Mouse (Mus musculus): ENCODE measurements around the gene Syngr3. TPM values are rescaled to one million over a fixed set of nuclear protein-coding genes. Genes with fewer than 3 reads are reported as not detected.

Syngr3 gene
- total and polyA plus RNA-seq, 3 experiments: 0.15 to 0.68 TPM; not detected in 1

DNA sequence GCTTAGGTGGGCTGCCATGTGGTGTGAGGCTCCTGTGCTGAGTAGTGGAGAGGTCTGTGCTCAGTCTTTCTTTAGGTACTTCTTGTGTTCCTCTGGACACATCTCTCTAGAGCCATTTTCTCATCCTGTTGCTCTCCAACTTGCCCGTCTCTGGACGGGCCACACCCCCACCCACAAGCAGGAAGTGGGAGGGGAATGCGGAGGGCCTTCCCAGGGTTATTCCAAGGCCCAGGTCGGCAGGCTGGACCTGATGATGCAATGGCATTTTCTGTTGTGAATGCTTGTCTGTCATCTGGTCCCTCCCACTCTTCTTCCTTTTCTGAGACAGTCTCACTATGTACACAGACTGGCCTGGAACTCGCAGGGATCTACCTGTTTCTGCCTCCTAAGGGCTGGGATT is 17.6 kb downstream of the Syngr3 start:
- TF ChIP-seq MAX (IDR thresholded peaks at IDR 0.05; ENCODE audit: low read length): no peak
- no peak for TF ChIP-seq MYC (IDR thresholded peaks at IDR 0.05; ENCODE audit: low read depth, low read length)
- TF ChIP-seq ETS1 (IDR thresholded peaks at IDR 0.05; ENCODE audit: low read depth, low read length): 0 out of 2 replicates have a peak, but pooled peaks have one; percentile 17
- TF ChIP-seq ELF1 (IDR thresholded peaks at IDR 0.05; ENCODE audit: low read depth, low read length): 0 out of 2 replicates have a peak, but pooled peaks have one; percentile 29
- no peaks in the 10 kb centered on the region for H3K27me3 ChIP-seq (ENCODE audit: control insufficient read depth in 1 of 2, insufficient read depth in 2 of 2, low read length in 2 of 2)
- peaks cover 0 to 26% of the 10 kb centered on the region in 2 experiments; a peak in 3 of 4 replicates for H3K4me1 ChIP-seq (ENCODE audit: control insufficient read depth in 1 of 2, insufficient read depth in 2 of 2, low read length in 2 of 2)
- DNase-seq (ENCODE audit: low read depth, low spot score): no peak
- H3K9me3 ChIP-seq (replicated peaks; ENCODE audit: insufficient read depth, low read length): no peaks in the 10 kb centered on the region
- peaks cover 51% of the 10 kb centered on the region for H3K79me2 ChIP-seq (ENCODE audit: control insufficient read depth, insufficient read depth, low read length, poor library complexity)
- peak overlapping the region; percentile 14; the same call in 1 of the 2 replicates for H3K27ac ChIP-seq (ENCODE audit: control insufficient read depth, low read depth, low read length)
- peaks cover 3 to 14% of the 10 kb centered on the region in 2 experiments; a peak in 3 of 4 replicates for H3K36me3 ChIP-seq (ENCODE audit: control insufficient read depth in 1 of 2, insufficient read depth in 2 of 2, low read length in 2 of 2)
- peak overlapping the region; percentile 31 for H3K9ac ChIP-seq (ENCODE audit: control insufficient read depth, low read depth, low read length, poor library complexity, severe bottlenecking)
- no peak overlapping the region for H3K4me3 ChIP-seq (ENCODE audit: control insufficient read depth in 1 of 2, insufficient read depth in 1 of 2, low read depth in 2 of 2, low read length in 2 of 2)

DNA sequence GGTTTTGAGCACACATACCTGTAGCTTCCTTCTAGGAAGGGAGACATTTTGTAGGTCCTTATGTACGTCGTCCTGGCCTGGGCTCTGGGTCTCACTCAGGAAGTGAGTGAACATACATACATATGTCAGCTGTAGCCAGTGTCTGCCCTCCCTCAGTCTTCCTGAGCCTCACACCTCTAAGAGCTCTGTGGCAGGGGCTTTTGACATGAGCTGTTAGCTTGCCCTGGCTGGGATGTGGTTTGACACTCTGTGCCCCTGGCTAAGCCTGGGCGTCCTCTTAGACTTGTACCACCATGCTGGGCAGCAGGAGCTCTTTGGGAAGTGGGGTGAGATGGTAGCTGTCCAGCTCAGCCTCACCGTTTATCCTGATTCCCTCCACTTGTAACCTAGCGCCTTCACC is 18.4 kb downstream of the Syngr3 start:
- Histone ChIP-seq H3K79me2 (ENCODE audit: control insufficient read depth, insufficient read depth, low read length, poor library complexity) (peaks cover 51% of the 10 kb centered on the region), H3K4me3 (ENCODE audit: control insufficient read depth in 1 of 2, insufficient read depth in 1 of 2, low read depth in 2 of 2, low read length in 2 of 2) (no peak overlapping the region; a peak in 1 of 4 replicates), H3K27ac (ENCODE audit: control insufficient read depth, low read depth, low read length) (no peak overlapping the region), H3K9me3 (replicated peaks; ENCODE audit: insufficient read depth, low read length) (no peaks in the 10 kb centered on the region), H3K36me3 (ENCODE audit: control insufficient read depth in 1 of 2, insufficient read depth in 2 of 2, low read length in 2 of 2) (peaks cover 0 to 14% of the 10 kb centered on the region in 2 experiments; a peak in 2 of 4 replicates), H3K27me3 (ENCODE audit: control insufficient read depth in 1 of 2, insufficient read depth in 2 of 2, low read length in 2 of 2) (no peaks in the 10 kb centered on the region), H3K4me1 (ENCODE audit: control insufficient read depth in 1 of 2, insufficient read depth in 2 of 2, low read length in 2 of 2) (peaks cover 0 to 26% of the 10 kb centered on the region in 2 experiments; a peak in 3 of 4 replicates), H3K9ac (ENCODE audit: control insufficient read depth, low read depth, low read length, poor library complexity, severe bottlenecking) (no peak overlapping the region)
- DNase-seq (ENCODE audit: low read depth, low spot score): no peak
- TF ChIP-seq POLR2A (IDR thresholded peaks at IDR 0.05; ENCODE audit: control insufficient read depth in 1 of 2, insufficient read depth in 1 of 2, low read depth in 1 of 2, low read length in 2 of 2, poor library complexity in 1 of 2) (no peak), NRF1 (IDR thresholded peaks at IDR 0.05; ENCODE audit: insufficient read depth, low read depth, low read length, poor library complexity, severe bottlenecking) (no peak)

DNA sequence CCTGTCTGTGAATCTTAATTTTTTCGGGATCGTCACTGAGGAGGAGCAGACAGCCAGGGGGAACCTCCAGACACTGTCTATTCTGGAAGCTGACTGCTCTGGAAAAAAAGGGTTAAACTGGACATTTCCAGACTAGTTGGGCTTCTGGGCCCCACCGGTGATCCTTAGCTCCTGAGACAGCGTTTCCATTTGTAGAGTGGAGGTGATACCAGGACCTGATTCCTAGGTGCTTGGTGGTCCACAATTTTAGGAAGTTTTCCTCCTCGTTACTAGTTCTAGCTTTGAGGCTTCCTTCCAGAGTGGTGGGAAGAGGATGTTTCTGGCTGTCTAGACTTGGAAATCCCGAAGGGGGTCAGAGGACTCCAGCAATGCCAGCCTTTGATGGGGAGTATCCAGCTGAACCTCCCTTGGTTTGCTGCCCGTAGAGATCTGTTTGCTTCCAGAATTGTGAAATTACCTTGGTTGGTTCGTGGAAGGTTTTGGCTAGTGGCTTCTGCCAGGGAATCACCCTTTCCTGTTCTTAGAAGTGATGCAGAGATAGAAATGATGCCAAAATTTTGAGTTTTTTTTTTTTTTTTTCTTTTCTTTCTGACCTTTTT is 19.4 kb downstream of the Syngr3 start:
- Histone ChIP-seq H3K4me3 (ENCODE audit: control insufficient read depth in 1 of 2, insufficient read depth in 1 of 2, low read depth in 2 of 2, low read length in 2 of 2) (peak overlapping the region; percentile 90 to 99), H3K4me1 (ENCODE audit: control insufficient read depth in 1 of 2, insufficient read depth in 2 of 2, low read length in 2 of 2) (peaks cover 0 to 26% of the 10 kb centered on the region in 2 experiments; a peak in 3 of 4 replicates), H3K36me3 (ENCODE audit: control insufficient read depth in 1 of 2, insufficient read depth in 2 of 2, low read length in 2 of 2) (peaks cover 0 to 14% of the 10 kb centered on the region in 2 experiments; a peak in 2 of 4 replicates), H3K79me2 (ENCODE audit: control insufficient read depth, insufficient read depth, low read length, poor library complexity) (peaks cover 49% of the 10 kb centered on the region), H3K27me3 (ENCODE audit: control insufficient read depth in 1 of 2, insufficient read depth in 2 of 2, low read length in 2 of 2) (peaks cover 0 to 2% of the 10 kb centered on the region in 2 experiments; a peak in 1 of 4 replicates), H3K9ac (ENCODE audit: control insufficient read depth, low read depth, low read length, poor library complexity, severe bottlenecking) (peak overlapping the region; percentile 86), H3K9me3 (replicated peaks; ENCODE audit: insufficient read depth, low read length) (no peaks in the 10 kb centered on the region), H3K27ac (ENCODE audit: control insufficient read depth, low read depth, low read length) (peak overlapping the region; percentile 46)
- no peak for TF ChIP-seq POLR2A (IDR thresholded peaks at IDR 0.05; ENCODE audit: control insufficient read depth in 1 of 2, insufficient read depth in 1 of 2, low read depth in 1 of 2, low read length in 2 of 2, poor library complexity in 1 of 2)
- no peak for TF ChIP-seq TBP (IDR thresholded peaks at IDR 0.05; ENCODE audit: low read depth, low read length)
- no peak for TF ChIP-seq CHD2 (IDR thresholded peaks at IDR 0.05; ENCODE audit: low read length)
- no peak for TF ChIP-seq CTCF (IDR thresholded peaks at IDR 0.05 in 2 of 3, conservative IDR thresholded peaks at IDR 0.05 in 1 of 3; ENCODE audit: control insufficient read depth in 1 of 3, insufficient read depth in 1 of 3, low read depth in 2 of 3, low read length in 3 of 3, poor library complexity in 1 of 3, severe bottlenecking in 1 of 3)
- TF ChIP-seq POLR2AphosphoS5 (IDR thresholded peaks at IDR 0.05; ENCODE audit: borderline replicate concordance, low read depth, low read length): no peak
- TF ChIP-seq ZNF384 (IDR thresholded peaks at IDR 0.05; ENCODE audit: low read depth, low read length): no peak
- no peak for TF ChIP-seq ZKSCAN1 (IDR thresholded peaks at IDR 0.05; ENCODE audit: low read depth, low read length)
- no peak for TF ChIP-seq UBTF (IDR thresholded peaks at IDR 0.05; ENCODE audit: borderline replicate concordance, insufficient read depth, low read depth, low read length)
- TF ChIP-seq MXI1 (IDR thresholded peaks at IDR 0.05; ENCODE audit: low read depth, low read length): no peak
- TF ChIP-seq MEF2A (IDR thresholded peaks at IDR 0.05; ENCODE audit: extremely low read depth, insufficient replicate concordance, low read depth, low read length, poor library complexity, severe bottlenecking): no peak
- DNase-seq (ENCODE audit: low read depth, low spot score): peak; percentile 40
